Comparison of ENCODE assay signal across 30 mouse cellular contexts in the genomic region with DNA sequence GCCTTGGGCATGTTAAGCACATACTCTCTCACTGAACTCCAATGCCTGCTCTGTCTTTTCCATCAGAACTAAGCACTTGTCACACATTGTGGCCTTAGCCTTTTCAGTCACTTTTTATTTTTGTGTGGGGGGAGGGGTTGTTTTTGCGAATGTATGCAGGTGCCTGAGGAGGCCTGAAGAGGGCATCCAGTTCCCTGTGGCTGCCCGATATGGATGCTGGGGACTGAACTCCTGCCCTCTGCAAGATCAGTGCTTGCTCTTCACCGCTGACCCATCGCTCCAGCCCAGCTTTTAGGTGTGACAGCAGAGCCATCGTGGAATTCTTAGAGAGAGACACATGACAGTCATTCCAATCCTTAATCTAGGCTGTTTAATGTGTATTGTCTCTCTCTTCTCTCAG. TPM values are rescaled to one million over a fixed set of nuclear protein-coding genes. Genes with fewer than 3 reads are reported as not detected.
A peak's percentile ranks its signal among the peaks of the same experiment; 100 is the strongest.
DNase-seq lines count a peak whose midpoint lies in the region; ATAC-seq and TF ChIP-seq lines count a peak whose summit lies in the region.
"Had no signal": no experiment of that assay in that cellular context is flagged by ENCODE, and none has a peak within 500 bp of the region (broad histone marks: within the 10 kb centered on the region; RNA-seq: fewer than 3 reads in every experiment).

No protein-coding gene starts in this region.

- H3K27me3 ChIP-seq in forebrain, postnatal 0 days (ENCODE audit: insufficient read depth, low read length): no peaks in the 10 kb centered on the region
- H3K27me3 ChIP-seq in forebrain, embryonic 10.5 days (ENCODE audit: poor library complexity, severe bottlenecking): no peaks in the 10 kb centered on the region
- H3K27me3 ChIP-seq in midbrain, embryonic 10.5 days (ENCODE audit: low read depth, poor library complexity, severe bottlenecking): no peaks in the 10 kb centered on the region
- no peaks in the 10 kb centered on the region for H3K27me3 ChIP-seq in midbrain, embryonic 13.5 days
- no peaks in the 10 kb centered on the region for H3K27me3 ChIP-seq in kidney, embryonic 16.5 days (ENCODE audit: insufficient read depth, low read length)
- H3K27me3 ChIP-seq: embryonic facial prominence, embryonic 15.5 days; forebrain, embryonic 13.5 days; hindbrain, embryonic 15.5 days; neural tube, embryonic 15.5 days; Patski; stomach, embryonic 15.5 days had no signal

- H3K4me2 ChIP-seq in forebrain, postnatal 0 days (ENCODE audit: low read depth): no peak overlapping the region
- H3K4me2 ChIP-seq in midbrain, embryonic 13.5 days (replicated peaks): no peak overlapping the region
- no peak overlapping the region for H3K4me2 ChIP-seq in kidney, embryonic 16.5 days (replicated peaks; ENCODE audit: low read depth, low read length)
- H3K4me2 ChIP-seq: embryonic facial prominence, embryonic 15.5 days; forebrain, embryonic 13.5 days; heart, embryonic 11.5 days; hindbrain, embryonic 15.5 days; neural tube, embryonic 15.5 days; stomach, embryonic 15.5 days had no signal

- H3K27ac ChIP-seq in forebrain, postnatal 0 days (ENCODE audit: low read depth, low read length): no peak overlapping the region
- H3K27ac ChIP-seq in forebrain, embryonic 10.5 days: no peak overlapping the region
- H3K27ac ChIP-seq in layer of hippocampus, adult 2 months: peak overlapping the region; percentile 84; the same call in 1 of the 2 replicates
- 0 out of 2 replicates have a peak overlapping the region, but pooled peaks have one; percentile 9 for H3K27ac ChIP-seq in midbrain, embryonic 10.5 days (replicated peaks)
- H3K27ac ChIP-seq in midbrain, embryonic 13.5 days: no peak overlapping the region
- no peak overlapping the region for H3K27ac ChIP-seq in kidney, embryonic 16.5 days (ENCODE audit: low read length)
- H3K27ac ChIP-seq: embryonic facial prominence, embryonic 10.5 days; embryonic facial prominence, embryonic 15.5 days; forebrain, embryonic 13.5 days; hindbrain, embryonic 15.5 days; neural tube, embryonic 15.5 days; stomach, embryonic 15.5 days had no signal

- H3K4me3 ChIP-seq in forebrain, postnatal 0 days (ENCODE audit: low read depth, low read length): no peak overlapping the region
- H3K4me3 ChIP-seq in forebrain, embryonic 10.5 days: no peak overlapping the region
- no peak overlapping the region for H3K4me3 ChIP-seq in layer of hippocampus, adult 2 months
- H3K4me3 ChIP-seq in midbrain, embryonic 10.5 days: no peak overlapping the region
- H3K4me3 ChIP-seq in midbrain, embryonic 13.5 days (replicated peaks): no peak overlapping the region
- no peak overlapping the region for H3K4me3 ChIP-seq in kidney, embryonic 16.5 days (ENCODE audit: low read length)
- H3K4me3 ChIP-seq: embryonic facial prominence, embryonic 10.5 days; embryonic facial prominence, embryonic 15.5 days; forebrain, embryonic 13.5 days; hindbrain, embryonic 15.5 days; megakaryocyte, embryonic 14.5 days; neural tube, embryonic 15.5 days; stomach, embryonic 15.5 days had no signal

- peak; percentile 38 for ATAC-seq in forebrain, postnatal 0 days
- no peak for ATAC-seq in midbrain, embryonic 13.5 days
- ATAC-seq in kidney, embryonic 16.5 days (ENCODE audit: low FRiP score, low TSS enrichment): no peak
- ATAC-seq: forebrain, embryonic 13.5 days; Patski had no signal

- H3K9ac ChIP-seq in forebrain, postnatal 0 days: no peak overlapping the region
- H3K9ac ChIP-seq in midbrain, embryonic 13.5 days (replicated peaks): no peak overlapping the region
- H3K9ac ChIP-seq in kidney, embryonic 16.5 days (replicated peaks; ENCODE audit: low read length): no peak overlapping the region
- H3K9ac ChIP-seq: embryonic facial prominence, embryonic 15.5 days; forebrain, embryonic 13.5 days; hindbrain, embryonic 15.5 days; neural tube, embryonic 15.5 days; stomach, embryonic 15.5 days had no signal

- TF ChIP-seq CTCF in forebrain, postnatal 0 days (IDR thresholded peaks at IDR 0.05; ENCODE audit: low read depth): no peak
- TF ChIP-seq CTCF in layer of hippocampus, adult 2 months (conservative IDR thresholded peaks at IDR 0.05): peak; percentile 62

- no peaks in the 10 kb centered on the region for H3K4me1 ChIP-seq in forebrain, postnatal 0 days (ENCODE audit: insufficient read depth)
- peaks cover 22% of the 10 kb centered on the region for H3K4me1 ChIP-seq in forebrain, embryonic 10.5 days
- peaks cover 16% of the 10 kb centered on the region for H3K4me1 ChIP-seq in midbrain, embryonic 10.5 days
- peaks cover 13% of the 10 kb centered on the region for H3K4me1 ChIP-seq in midbrain, embryonic 13.5 days (replicated peaks)
- no peaks in the 10 kb centered on the region for H3K4me1 ChIP-seq in kidney, embryonic 16.5 days (ENCODE audit: insufficient read depth, low read length)
- H3K4me1 ChIP-seq: embryonic facial prominence, embryonic 15.5 days; hindbrain, embryonic 15.5 days; megakaryocyte, embryonic 14.5 days; neural tube, embryonic 15.5 days; stomach, embryonic 15.5 days had no signal

- DNase-seq in forebrain, postnatal 0 days: no peak
- DNase-seq in forebrain, embryonic 10.5 days (ENCODE audit: extremely low spot score, low spot score): no peak
- no peak for DNase-seq in layer of hippocampus, adult 2 months (ENCODE audit: low spot score in 2 of 2)
- no peak for DNase-seq in layer of hippocampus, postnatal 10 days (ENCODE audit: low spot score in 2 of 2)
- DNase-seq in midbrain, embryonic 10.5 days (ENCODE audit: low spot score): no peak
- DNase-seq: cerebellum, adult 2 months; cerebellum, postnatal 14 days; gastrocnemius, postnatal 36 days; heart, adult 18-20 months; heart, postnatal 36 days; kidney, postnatal 14 days; left cerebral cortex, postnatal 4 days; midbrain, embryonic 14.5 days; retina, postnatal 1 day; right cerebral cortex, postnatal 14 days had no signal

- H3K36me3 ChIP-seq in forebrain, postnatal 0 days (ENCODE audit: insufficient read depth): no peaks in the 10 kb centered on the region
- peaks cover 16% of the 10 kb centered on the region; the same call in 1 of the 2 replicates for H3K36me3 ChIP-seq in forebrain, embryonic 10.5 days (replicated peaks)
- no peaks in the 10 kb centered on the region for H3K36me3 ChIP-seq in midbrain, embryonic 10.5 days
- no peaks in the 10 kb centered on the region for H3K36me3 ChIP-seq in midbrain, embryonic 13.5 days
- no peaks in the 10 kb centered on the region for H3K36me3 ChIP-seq in kidney, embryonic 16.5 days (ENCODE audit: insufficient read depth, low read length)
- H3K36me3 ChIP-seq: embryonic facial prominence, embryonic 15.5 days; hindbrain, embryonic 15.5 days; neural tube, embryonic 15.5 days had no signal

- 0 out of 2 replicates have a peak, but pooled peaks cover 4% of the 10 kb centered on the region for H3K9me3 ChIP-seq in forebrain, postnatal 0 days (ENCODE audit: low read length)
- peaks cover 5% of the 10 kb centered on the region; the same call in 1 of the 2 replicates for H3K9me3 ChIP-seq in forebrain, embryonic 10.5 days
- H3K9me3 ChIP-seq in midbrain, embryonic 10.5 days (replicated peaks): no peaks in the 10 kb centered on the region
- H3K9me3 ChIP-seq in midbrain, embryonic 13.5 days: peaks cover 6% of the 10 kb centered on the region; the same call in 1 of the 2 replicates
- peaks cover 4% of the 10 kb centered on the region; the same call in 1 of the 2 replicates for H3K9me3 ChIP-seq in kidney, embryonic 16.5 days (ENCODE audit: low read length)
- H3K9me3 ChIP-seq: embryonic facial prominence, embryonic 10.5 days; embryonic facial prominence, embryonic 15.5 days; hindbrain, embryonic 15.5 days; neural tube, embryonic 15.5 days; stomach, embryonic 15.5 days had no signal

- 56% methylated on average over 5 of the region's 5 CpGs for WGBS in forebrain, postnatal 0 days
- WGBS in forebrain, embryonic 10.5 days: 53% methylated on average over 5 of the region's 5 CpGs
- WGBS in midbrain, embryonic 10.5 days: 55% methylated on average over 5 of the region's 5 CpGs
- WGBS in midbrain, embryonic 13.5 days: 55% methylated on average over 5 of the region's 5 CpGs
- WGBS in kidney, embryonic 16.5 days: 62% methylated on average over 5 of the region's 5 CpGs

RNA-seq across cellular contexts. Expression of gene Tmc7, which starts 13.2 kb away (rescaled TPM):
- 10.1 and 10.3 TPM in 2 replicates for total RNA-seq in forebrain, postnatal 0 days (2014; rRNA removed)
- 2.7 and 4.2 TPM in 2 replicates for polyA plus RNA-seq in forebrain, postnatal 0 days (2015; fragmentation: Nextera tagmentation; extraction: Ambion mirVana)
- polyA plus RNA-seq in forebrain, embryonic 10.5 days (2016; fragmentation: Nextera tagmentation; extraction: Ambion mirVana): 6.6 and 7.1 TPM in 2 replicates
- total RNA-seq in layer of hippocampus, adult 2 months (2021): 10 to 100 TPM; 15.0 to 16.8 TPM
- 10 to 100 TPM; 18.6 to 19.4 TPM for total RNA-seq in layer of hippocampus, postnatal 10 days (2021)
- polyA plus RNA-seq in midbrain, embryonic 10.5 days (2016; fragmentation: Nextera tagmentation; extraction: Ambion mirVana): 7.4 and 7.6 TPM in 2 replicates
- 6.2 and 6.4 TPM in 2 replicates for polyA plus RNA-seq in midbrain, embryonic 13.5 days (2015; fragmentation: Nextera tagmentation; extraction: Ambion mirVana)
- polyA plus RNA-seq in kidney, embryonic 16.5 days (2015; fragmentation: Nextera tagmentation; extraction: Ambion mirVana): 2.3 and 2.6 TPM in 2 replicates
- total RNA-seq: MEL had no signal
- polyA plus RNA-seq: C2C12 had no signal

RNA-seq across cellular contexts. Expression of gene Tmc5, which starts 25.7 kb away (rescaled TPM):
- total RNA-seq in forebrain, postnatal 0 days (2014; rRNA removed): 0.38 and 0.46 TPM in 2 replicates
- 0.05 and 0.19 TPM in 2 replicates for polyA plus RNA-seq in forebrain, postnatal 0 days (2015; fragmentation: Nextera tagmentation; extraction: Ambion mirVana)
- polyA plus RNA-seq in forebrain, embryonic 10.5 days (2016; fragmentation: Nextera tagmentation; extraction: Ambion mirVana): 0.05 and 0.11 TPM in 2 replicates
- under 1 TPM; 0.32 to 0.69 TPM for total RNA-seq in layer of hippocampus, adult 2 months (2021)
- total RNA-seq in layer of hippocampus, postnatal 10 days (2021): under 1 TPM; 0.29 to 0.32 TPM
- 0.19 and 0.39 TPM in 2 replicates for polyA plus RNA-seq in midbrain, embryonic 10.5 days (2016; fragmentation: Nextera tagmentation; extraction: Ambion mirVana)
- 0.22 and 0.28 TPM in 2 replicates for polyA plus RNA-seq in midbrain, embryonic 13.5 days (2015; fragmentation: Nextera tagmentation; extraction: Ambion mirVana)
- polyA plus RNA-seq in kidney, embryonic 16.5 days (2015; fragmentation: Nextera tagmentation; extraction: Ambion mirVana): 0.27 and 0.36 TPM in 2 replicates
- total RNA-seq: adrenal gland, postnatal 36 days; CH12.LX; MEL had no signal
- polyA plus RNA-seq: C2C12; embryonic facial prominence, embryonic 10.5 days; Patski had no signal

RNA-seq across cellular contexts. Expression of gene Coq7, which starts 38.2 kb away (rescaled TPM):
- total RNA-seq in forebrain, postnatal 0 days (2014; rRNA removed): 47.6 and 48.3 TPM in 2 replicates
- 115 and 134 TPM in 2 replicates for polyA plus RNA-seq in forebrain, postnatal 0 days (2015; fragmentation: Nextera tagmentation; extraction: Ambion mirVana)
- 129 and 135 TPM in 2 replicates for polyA plus RNA-seq in forebrain, embryonic 10.5 days (2016; fragmentation: Nextera tagmentation; extraction: Ambion mirVana)
- 10 to 100 TPM; 35.3 to 35.4 TPM for total RNA-seq in layer of hippocampus, adult 2 months (2021)
- 10 to 100 TPM; 37.3 to 39.2 TPM for total RNA-seq in layer of hippocampus, postnatal 10 days (2021)
- 129 and 131 TPM in 2 replicates for polyA plus RNA-seq in midbrain, embryonic 10.5 days (2016; fragmentation: Nextera tagmentation; extraction: Ambion mirVana)
- polyA plus RNA-seq in midbrain, embryonic 13.5 days (2015; fragmentation: Nextera tagmentation; extraction: Ambion mirVana): 98.8 and 110 TPM in 2 replicates
- polyA plus RNA-seq in kidney, embryonic 16.5 days (2015; fragmentation: Nextera tagmentation; extraction: Ambion mirVana): 144 and 158 TPM in 2 replicates

Comparison
In these comparisons a context has a peak if more than half of its experiments do, and no peak if none do; other contexts are left out.
1. H3K27ac ChIP-seq: peak in layer of hippocampus, adult 2 months (single experiment) and midbrain, embryonic 10.5 days (single experiment); none in forebrain, postnatal 0 days (single experiment), forebrain, embryonic 10.5 days (single experiment), midbrain, embryonic 13.5 days (single experiment) and kidney, embryonic 16.5 days (single experiment).